Mouse (Mus musculus) embryo, embryonic 11 days (tissue): Measurements from ENCODE around the gene Traf7.

Experiments used
- DNase-seq: peaks from one replicate; pipeline ENCODE4 v3.0.0-alpha.2; 2015

Gene Traf7

GRCm38 (mm10) chr17:24544613-24545012 is 16.9 kb upstream of the Traf7 start:
- DNase-seq: peak; percentile 30

GRCm38 (mm10) chr17:24540375-24540774 is 12.6 kb upstream of the Traf7 start:
- peak; percentile 79 for DNase-seq

DNA sequence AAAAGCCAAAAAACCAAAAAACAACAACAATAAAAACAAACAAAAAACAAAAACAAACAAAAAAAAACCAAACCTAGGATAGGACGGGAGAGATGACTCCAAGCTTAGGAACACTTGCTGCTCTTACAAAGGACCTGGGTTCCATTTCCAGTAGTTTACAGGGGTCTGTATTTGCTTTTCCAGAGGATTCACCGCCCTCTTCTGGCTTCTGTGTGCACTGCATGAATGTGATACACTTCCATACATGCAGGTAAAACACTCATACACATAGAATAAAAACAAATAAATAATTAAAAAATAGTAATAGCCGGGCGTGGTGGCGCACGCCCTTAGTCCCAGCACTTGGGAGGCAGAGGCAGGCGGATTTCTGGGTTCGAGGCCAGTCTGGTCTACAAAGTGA is 11.2 kb upstream of the Traf7 start:
- DNase-seq: peak; percentile 64

- no peak for DNase-seq
These were observed 9.8 kb upstream of the Traf7 start for GRCm38 (mm10) chr17:24537536-24537935.

DNA sequence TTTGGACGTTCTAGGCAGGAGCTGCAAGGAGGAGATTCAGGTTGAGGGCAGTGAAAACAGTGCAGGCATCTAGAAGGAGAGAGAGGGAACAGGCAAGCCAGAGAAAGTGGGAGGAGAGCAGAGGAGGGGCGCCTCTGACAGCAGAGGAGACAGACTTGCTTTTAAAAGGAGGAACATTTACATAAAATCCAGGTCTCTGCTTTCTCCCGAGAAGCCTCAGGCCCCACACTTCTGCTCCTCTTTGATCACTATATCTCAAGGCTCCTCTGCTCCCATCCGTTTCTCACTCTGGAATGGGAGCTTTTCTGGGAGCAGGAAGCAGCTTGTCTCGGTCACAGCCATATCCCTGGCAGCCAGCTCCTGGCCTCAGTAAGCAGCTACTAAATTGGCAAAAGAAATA is 7.6 kb upstream of the Traf7 start:
- no peak for DNase-seq

DNA sequence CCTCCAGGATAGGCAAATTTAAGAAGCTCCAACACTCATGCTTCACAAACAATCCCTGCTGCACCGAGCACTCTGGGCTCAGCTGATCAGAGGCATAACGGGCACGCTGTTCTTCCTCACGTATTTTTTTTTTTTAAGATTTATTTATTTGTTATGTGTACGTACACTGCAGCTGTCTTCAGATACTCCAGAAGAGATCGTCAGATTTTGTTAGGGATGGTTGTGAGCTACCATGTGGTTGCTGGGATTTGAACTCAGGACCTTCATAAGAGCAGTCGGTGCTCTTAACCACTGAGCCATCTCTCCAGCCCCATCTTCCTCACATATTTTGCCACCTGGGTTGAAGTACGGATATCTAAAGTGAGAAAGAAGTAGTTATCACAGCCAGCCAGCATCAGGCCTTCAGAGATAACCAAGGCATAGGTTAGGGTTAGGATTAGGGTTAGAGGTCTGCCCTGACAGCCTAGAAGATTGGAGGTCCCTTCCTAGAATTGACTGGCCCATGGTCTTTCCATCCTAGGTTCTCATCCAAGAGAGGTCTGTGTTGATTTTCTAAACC is 6.5 kb upstream of the Traf7 start, which contains the start of gene Rab26:
TSS of gene Rab26 (minus strand) at position 51 of the 559 bp plus-strand sequence.
- no peak for DNase-seq

- peak; percentile 93 for DNase-seq
These were observed 5.6 kb upstream of the Traf7 start for GRCm38 (mm10) chr17:24533099-24533992.

GRCm38 (mm10) chr17:24532045-24532444 is 4.3 kb upstream of the Traf7 start:
- DNase-seq: no peak

GRCm38 (mm10) chr17:24531064-24531463 is 3.3 kb upstream of the Traf7 start:
- DNase-seq: no peak

DNA sequence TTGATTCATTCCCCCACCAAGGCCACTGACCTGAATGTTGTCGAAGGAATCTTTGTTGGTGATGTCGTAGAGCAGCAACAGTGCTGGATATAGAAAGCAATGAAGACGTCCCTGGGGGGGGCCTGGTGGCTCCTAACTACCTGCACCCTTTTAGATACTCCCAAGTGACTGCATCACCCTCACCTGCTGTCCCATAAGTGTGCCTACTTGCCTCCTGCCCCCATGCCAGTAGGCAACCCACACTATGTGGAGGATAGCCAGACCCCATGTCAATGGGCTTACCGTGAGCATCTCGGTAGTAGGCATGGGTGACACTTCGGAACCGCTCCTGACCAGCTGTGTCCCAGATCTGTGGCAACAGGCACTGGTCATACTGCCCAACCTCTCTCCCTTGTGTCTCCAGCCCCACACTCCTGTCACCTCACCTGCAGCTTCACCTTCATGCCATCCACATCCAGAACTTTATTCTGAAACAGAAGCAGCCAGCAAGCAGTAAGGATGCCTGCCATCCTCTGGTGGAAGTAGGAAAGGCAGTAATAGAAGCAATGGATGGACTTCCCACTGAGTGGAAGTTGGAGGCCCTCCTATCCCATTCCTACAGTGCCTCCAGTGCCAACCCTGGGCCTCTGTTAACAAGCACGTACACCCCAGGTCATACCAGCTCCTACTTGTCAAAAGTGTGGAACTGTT is 2.8 kb upstream of the Traf7 start:
- DNase-seq: no peak

- no peak for DNase-seq
These were observed 2.1 kb upstream of the Traf7 start for GRCm38 (mm10) chr17:24529883-24530282.

- DNase-seq: peak; percentile 85
These were observed 1.3 kb upstream of the Traf7 start for GRCm38 (mm10) chr17:24529007-24529451.

GRCm38 (mm10) chr17:24528560-24528918 is 801 bp upstream of the Traf7 start:
- DNase-seq: no peak

GRCm38 (mm10) chr17:24527315-24527714 is 423 bp downstream of the Traf7 start:
- peak; percentile 36 for DNase-seq

DNA sequence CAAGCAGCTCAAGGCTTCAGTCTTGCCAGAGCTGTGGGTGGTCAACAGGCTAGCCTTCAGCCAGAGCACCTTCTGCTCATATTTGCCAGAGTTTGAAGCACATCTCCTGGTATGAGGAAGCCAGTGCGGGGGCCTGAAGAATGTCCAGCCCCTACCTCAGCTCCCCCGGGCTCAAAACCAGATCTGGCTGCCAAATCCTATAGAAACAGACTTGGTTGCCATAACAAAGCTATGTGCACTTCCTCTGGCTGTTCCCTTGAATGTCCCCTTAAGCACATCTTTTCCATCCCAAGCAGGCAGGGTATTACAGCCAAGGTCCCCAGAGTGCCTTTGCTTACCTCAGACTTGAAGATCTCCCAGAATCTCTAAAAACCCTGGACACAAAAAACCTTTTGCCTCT is 3.0 kb downstream of the Traf7 start:
- DNase-seq: no peak

- DNase-seq: no peak
These were observed 7.3 kb downstream of the Traf7 start for GRCm38 (mm10) chr17:24520450-24520849.

GRCm38 (mm10) chr17:24514270-24515257 is 13.2 kb downstream of the Traf7 start:
- no peak for DNase-seq

GRCm38 (mm10) chr17:24513609-24514008 is 14.1 kb downstream of the Traf7 start:
- peak; percentile 62 for DNase-seq

DNA sequence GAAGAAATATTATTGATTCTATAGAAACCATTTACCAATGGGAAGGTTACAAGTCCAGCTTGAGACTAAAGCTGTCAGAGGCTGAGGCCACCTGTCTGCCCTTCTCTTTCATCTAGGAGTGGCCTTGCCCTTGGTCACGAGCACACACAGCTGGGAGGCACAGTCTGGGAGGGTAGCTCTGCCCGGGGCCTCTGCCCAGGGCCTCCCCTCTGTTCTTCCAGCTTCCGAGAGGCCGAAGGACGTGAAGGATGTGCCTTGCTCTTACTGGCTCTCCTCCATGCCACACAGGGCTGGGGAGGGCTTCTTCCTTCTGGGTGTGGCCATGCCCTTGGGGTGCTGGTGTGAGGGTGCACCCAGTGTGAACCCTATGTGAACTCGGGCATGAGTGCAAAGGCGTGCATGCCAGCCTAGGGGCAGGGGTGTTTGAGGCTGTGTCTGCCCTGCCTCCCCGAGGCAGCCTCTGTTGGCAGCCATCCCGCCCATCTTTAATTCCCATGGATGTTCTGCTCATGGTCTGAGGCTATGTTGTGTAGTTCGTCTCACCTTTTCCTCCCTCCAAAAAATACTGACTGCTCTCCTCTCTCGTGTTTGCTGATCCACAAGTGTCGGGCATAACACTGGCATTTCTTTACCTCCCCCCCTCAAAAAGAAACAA is 19.8 kb downstream of the Traf7 start:
- DNase-seq: no peak

DNA sequence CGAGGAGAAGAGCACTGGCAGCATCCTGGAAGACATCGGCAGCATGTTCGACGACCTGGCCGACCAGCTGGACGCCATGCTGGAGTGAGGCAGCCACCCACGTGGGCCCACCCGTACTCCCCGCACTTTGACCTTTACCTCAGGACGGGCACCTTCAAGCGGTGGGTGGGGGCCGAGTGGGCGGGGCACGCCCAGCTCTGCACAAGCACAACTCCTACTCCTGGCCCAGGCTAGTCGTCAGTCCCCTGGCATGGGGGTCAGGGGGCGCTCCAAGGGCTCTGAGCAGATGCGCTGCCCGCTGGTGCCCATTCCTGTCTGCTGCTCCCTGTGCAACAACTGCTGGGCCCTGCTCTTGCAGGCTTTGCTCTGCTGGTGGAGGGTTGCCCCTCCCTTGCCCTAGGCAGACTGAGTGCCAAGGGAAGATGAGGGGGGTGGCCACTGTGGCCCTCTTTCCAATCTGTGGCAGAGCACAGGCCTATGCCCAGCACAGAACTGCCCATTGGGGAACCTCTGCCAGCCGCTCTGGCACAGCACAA is 20.5 kb downstream of the Traf7 start:
- no peak for DNase-seq

DNA sequence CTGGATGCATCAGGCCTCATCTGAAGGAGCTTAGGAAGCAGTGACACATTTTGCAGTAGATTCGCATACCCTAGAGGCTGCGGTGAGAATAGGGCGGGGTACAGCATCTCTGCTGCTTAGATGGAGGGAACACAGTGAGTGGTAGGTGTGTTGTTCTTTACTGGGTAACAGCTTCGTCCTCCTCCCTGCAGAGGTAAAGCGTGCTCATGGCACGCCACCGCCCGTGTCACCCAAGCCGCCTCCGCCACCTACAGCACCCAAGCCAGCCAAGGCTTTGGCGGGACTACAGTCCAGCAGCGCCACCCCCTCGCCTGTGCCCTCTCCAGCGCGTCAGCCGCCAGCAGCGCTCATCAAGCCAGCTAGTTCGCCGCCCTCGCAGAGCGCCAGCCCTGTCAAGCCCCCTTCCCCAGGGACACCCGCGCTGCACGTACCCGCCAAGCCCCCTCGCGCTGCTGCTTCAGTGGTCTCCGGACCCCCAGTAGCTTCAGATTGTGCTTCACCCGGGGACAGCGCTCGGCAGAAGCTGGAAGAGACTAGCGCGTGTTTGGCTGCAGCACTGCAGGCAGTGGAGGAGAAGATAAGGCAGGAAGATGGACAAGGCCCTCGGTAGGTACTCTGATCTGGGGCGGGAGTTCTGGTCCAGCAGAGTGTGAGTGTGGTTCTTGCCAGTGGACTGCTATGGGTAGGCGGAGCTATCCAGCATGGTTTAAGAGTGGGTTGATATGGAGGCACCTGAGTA is 21.2 kb downstream of the Traf7 start:
- peak; percentile 32 for DNase-seq
